Mouse (Mus musculus) small intestine, adult 2 months (tissue): ENCODE results near the gene Ffar2.

Source experiments
- CTCF ChIP-seq: fragments of 200-500 bp; IDR thresholded peaks from 2 replicates; pipeline ENCODE4 v1.5.1; 2012; ENCODE audit warnings: low read depth, mild to moderate bottlenecking, control low read depth, inconsistent platforms, low read length, moderate library complexity, mixed read lengths; ENCODE audit not compliant: insufficient replicate concordance, insufficient read length; ENCODE audit errors: extremely low read depth
- POLR2A ChIP-seq: fragments of 200-500 bp; IDR thresholded peaks from 2 replicates; pipeline ENCODE4 v1.6.1; 2012; ENCODE audit warnings: low read depth, mild to moderate bottlenecking, control low read depth, inconsistent platforms, low read length, moderate library complexity

DNA sequence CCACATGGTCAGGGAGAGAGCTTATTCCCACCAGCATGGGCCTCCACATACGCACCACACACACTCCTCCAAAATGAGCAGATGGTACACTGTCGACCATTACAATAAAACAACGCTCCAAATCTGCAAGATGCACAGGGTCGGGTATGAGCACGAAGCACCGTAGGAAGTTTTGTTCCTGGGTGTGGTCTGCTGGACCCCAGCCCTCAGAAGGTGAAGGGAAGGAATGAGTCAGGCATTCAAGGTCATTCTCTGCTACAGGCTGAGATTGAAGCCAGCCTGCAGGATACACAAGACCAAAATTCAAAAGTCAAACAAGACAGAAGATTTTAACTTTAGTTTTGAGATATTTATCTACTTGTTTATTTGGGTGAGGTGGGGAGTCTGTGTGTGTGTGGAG lies 24.4 kb upstream of the Ffar2 start:
- TF ChIP-seq POLR2A = no peak
- TF ChIP-seq CTCF = no peak
